Mouse (Mus musculus): ENCODE measurements around the gene Txnip. TPM values are rescaled to one million over a fixed set of nuclear protein-coding genes. Genes with fewer than 3 reads are reported as not detected.

The Txnip gene
- total RNA-seq, 1 experiment: 128 TPM

DNA sequence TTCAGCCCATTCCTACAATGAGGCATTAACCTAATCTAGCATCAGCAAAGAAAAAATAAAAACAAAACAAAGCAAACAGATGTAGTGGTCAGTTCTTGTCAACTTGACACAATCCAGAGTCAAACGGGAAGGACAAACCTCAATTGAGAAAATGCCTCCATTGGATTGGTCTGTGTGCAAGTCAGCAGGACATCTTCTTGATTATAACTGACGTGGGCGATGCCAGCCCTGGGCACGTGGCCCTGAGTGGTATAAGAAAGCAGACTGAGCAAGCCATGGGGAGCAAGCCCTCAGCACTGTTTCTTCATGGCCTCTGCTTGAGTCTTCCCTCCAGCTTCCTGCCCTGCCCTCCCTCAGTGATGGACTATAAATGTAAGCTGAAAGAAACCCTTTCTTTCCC lies 10.9 kb upstream of the Txnip start:
- H3K36me3 ChIP-seq (ENCODE audit: control insufficient read depth, insufficient read depth, low read length, poor library complexity, severe bottlenecking): no peaks in the 10 kb centered on the region
- TF ChIP-seq ZNF384 (IDR thresholded peaks at IDR 0.05; ENCODE audit: low read depth, low read length) (no peak), ZC3H11A (IDR thresholded peaks at IDR 0.05; ENCODE audit: borderline replicate concordance, low read depth, low read length) (no peak), HCFC1 (IDR thresholded peaks at IDR 0.05; ENCODE audit: borderline replicate concordance, insufficient read depth, low read length) (no peak), MAFK (IDR thresholded peaks at IDR 0.05; ENCODE audit: insufficient read depth, low read depth, low read length) (no peak), CHD2 (IDR thresholded peaks at IDR 0.05; ENCODE audit: low read depth, low read length) (no peak)
- no peak overlapping the region for H3K4me3 ChIP-seq (ENCODE audit: insufficient read depth in 1 of 2, low read depth in 1 of 2, low read length in 2 of 2, poor library complexity in 1 of 2, severe bottlenecking in 1 of 2)
- no peaks in the 10 kb centered on the region for H3K9me3 ChIP-seq (ENCODE audit: control insufficient read depth, insufficient read depth, low read depth, low read length)
- no peak for DNase-seq (ENCODE audit: low read depth, low spot score)
- H3K27ac ChIP-seq (ENCODE audit: insufficient read depth, low read depth, low read length, poor library complexity, severe bottlenecking): no peak overlapping the region
- in situ Hi-C loops (cut with MboI; ENCODE audit: low sequenced_read_pairs in 2 of 2, unreplicated experiment in 2 of 2): loop anchor here (5.0 to 10.0 kb wide), 2 partner anchors 88 to 95 kb away; partner anchors contain the start of genes Gm42957 (in 1 of the 2) and Pex11b (in 1 of the 2)
- H3K4me1 ChIP-seq (ENCODE audit: control insufficient read depth in 2 of 2, insufficient read depth in 2 of 2, low read length in 2 of 2, poor library complexity in 1 of 2): peaks cover under 1 to 7% of the 10 kb centered on the region in 2 experiments; a peak in 3 of 4 replicates
- no peak overlapping the region for H3K9ac ChIP-seq (ENCODE audit: insufficient read depth, low read depth, low read length, poor library complexity, severe bottlenecking)

DNA sequence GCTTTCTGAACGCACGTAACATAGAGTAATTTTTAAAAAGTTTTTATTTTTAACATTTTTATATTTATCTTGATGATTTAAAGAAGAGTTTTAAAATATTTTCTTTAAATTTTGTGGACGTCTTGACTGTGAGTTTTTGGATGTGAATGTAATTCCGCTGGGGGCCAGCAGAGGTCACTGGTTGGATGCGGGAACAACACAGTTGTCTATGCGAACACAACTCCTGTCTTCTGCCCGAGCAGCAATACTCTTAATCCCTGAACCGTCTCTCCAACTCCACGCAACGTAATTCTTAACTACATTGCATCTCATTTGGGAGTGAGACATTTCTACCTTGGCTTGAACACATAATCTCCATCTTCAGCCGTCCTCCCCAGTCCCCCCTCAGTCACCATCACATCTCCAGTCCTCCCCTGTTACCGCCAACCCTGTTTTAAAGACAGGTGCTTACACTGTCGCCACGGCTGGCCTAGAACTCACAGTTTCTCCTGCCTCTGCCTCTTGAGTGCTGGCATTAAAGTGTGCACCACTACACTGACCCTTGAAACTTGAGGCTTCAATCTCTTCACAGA lies 10.3 kb upstream of the Txnip start:
- no peak for DNase-seq (ENCODE audit: low read depth, low spot score)
- in situ Hi-C loops (cut with MboI; ENCODE audit: low sequenced_read_pairs in 2 of 2, unreplicated experiment in 2 of 2): loop anchor here (5.0 to 10.0 kb wide), 2 partner anchors 87 to 95 kb away; partner anchors contain the start of genes Gm42957 (in 1 of the 2) and Pex11b (in 1 of the 2)
- H3K36me3 ChIP-seq (ENCODE audit: control insufficient read depth, insufficient read depth, low read length, poor library complexity, severe bottlenecking): no peaks in the 10 kb centered on the region
- H3K27ac ChIP-seq (ENCODE audit: insufficient read depth, low read depth, low read length, poor library complexity, severe bottlenecking): no peak overlapping the region
- H3K9ac ChIP-seq (ENCODE audit: insufficient read depth, low read depth, low read length, poor library complexity, severe bottlenecking): no peak overlapping the region
- no peak overlapping the region for H3K4me3 ChIP-seq (ENCODE audit: insufficient read depth in 1 of 2, low read depth in 1 of 2, low read length in 2 of 2, poor library complexity in 1 of 2, severe bottlenecking in 1 of 2)
- TF ChIP-seq MAFK (IDR thresholded peaks at IDR 0.05; ENCODE audit: insufficient read depth, low read depth, low read length) (no peak), ZNF384 (IDR thresholded peaks at IDR 0.05; ENCODE audit: low read depth, low read length) (no peak), ZC3H11A (IDR thresholded peaks at IDR 0.05; ENCODE audit: borderline replicate concordance, low read depth, low read length) (peak; percentile 74; the same call in 1 of the 2 replicates)
- H3K4me1 ChIP-seq (ENCODE audit: control insufficient read depth in 2 of 2, insufficient read depth in 2 of 2, low read length in 2 of 2, poor library complexity in 1 of 2): peaks cover 2 to 8% of the 10 kb centered on the region in 2 experiments; a peak in 3 of 4 replicates
- no peaks in the 10 kb centered on the region for H3K9me3 ChIP-seq (ENCODE audit: control insufficient read depth, insufficient read depth, low read depth, low read length)

DNA sequence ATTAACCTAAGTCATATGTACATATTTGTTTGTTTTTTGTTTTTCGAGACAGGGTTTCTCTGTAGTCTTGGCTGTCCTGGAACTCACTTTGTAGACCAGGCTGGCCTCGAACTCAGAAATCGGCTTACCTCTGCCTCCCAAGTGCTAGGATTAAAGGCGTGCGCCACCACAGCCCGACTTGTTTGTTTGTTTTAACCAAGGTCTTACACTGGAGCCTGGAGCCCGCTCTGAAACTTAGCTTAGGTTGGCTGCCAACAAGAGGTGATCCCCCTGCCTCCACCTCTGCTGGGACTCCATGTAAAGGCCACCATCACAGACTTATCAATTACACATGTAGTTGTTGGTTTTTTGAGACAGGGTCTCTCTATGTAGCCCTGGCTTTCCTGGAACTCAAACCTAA lies 8.9 kb upstream of the Txnip start:
- Histone ChIP-seq H3K27ac (ENCODE audit: insufficient read depth, low read depth, low read length, poor library complexity, severe bottlenecking) (no peak overlapping the region), H3K9ac (ENCODE audit: insufficient read depth, low read depth, low read length, poor library complexity, severe bottlenecking) (no peak overlapping the region), H3K4me3 (ENCODE audit: insufficient read depth in 1 of 2, low read depth in 1 of 2, low read length in 2 of 2, poor library complexity in 1 of 2, severe bottlenecking in 1 of 2) (no peak overlapping the region), H3K36me3 (ENCODE audit: control insufficient read depth, insufficient read depth, low read length, poor library complexity, severe bottlenecking) (no peaks in the 10 kb centered on the region), H3K4me1 (ENCODE audit: control insufficient read depth in 2 of 2, insufficient read depth in 2 of 2, low read length in 2 of 2, poor library complexity in 1 of 2) (peaks cover 2 to 8% of the 10 kb centered on the region in 2 experiments; a peak in 3 of 4 replicates), H3K9me3 (ENCODE audit: control insufficient read depth, insufficient read depth, low read depth, low read length) (no peaks in the 10 kb centered on the region)
- in situ Hi-C loops (cut with MboI; ENCODE audit: low sequenced_read_pairs in 2 of 2, unreplicated experiment in 2 of 2): loop anchor here (5.0 to 10.0 kb wide), 2 partner anchors 86 to 93 kb away; partner anchors contain the start of genes Gm42957 (in 1 of the 2) and Pex11b (in 1 of the 2)
- TF ChIP-seq MAFK (IDR thresholded peaks at IDR 0.05; ENCODE audit: insufficient read depth, low read depth, low read length): no peak
- TF ChIP-seq ZNF384 (IDR thresholded peaks at IDR 0.05; ENCODE audit: low read depth, low read length): no peak
- no peak for TF ChIP-seq ZC3H11A (IDR thresholded peaks at IDR 0.05; ENCODE audit: borderline replicate concordance, low read depth, low read length)
- TF ChIP-seq CHD2 (IDR thresholded peaks at IDR 0.05; ENCODE audit: low read depth, low read length): no peak
- TF ChIP-seq HCFC1 (IDR thresholded peaks at IDR 0.05; ENCODE audit: borderline replicate concordance, insufficient read depth, low read length): no peak
- DNase-seq (ENCODE audit: low read depth, low spot score): no peak

DNA sequence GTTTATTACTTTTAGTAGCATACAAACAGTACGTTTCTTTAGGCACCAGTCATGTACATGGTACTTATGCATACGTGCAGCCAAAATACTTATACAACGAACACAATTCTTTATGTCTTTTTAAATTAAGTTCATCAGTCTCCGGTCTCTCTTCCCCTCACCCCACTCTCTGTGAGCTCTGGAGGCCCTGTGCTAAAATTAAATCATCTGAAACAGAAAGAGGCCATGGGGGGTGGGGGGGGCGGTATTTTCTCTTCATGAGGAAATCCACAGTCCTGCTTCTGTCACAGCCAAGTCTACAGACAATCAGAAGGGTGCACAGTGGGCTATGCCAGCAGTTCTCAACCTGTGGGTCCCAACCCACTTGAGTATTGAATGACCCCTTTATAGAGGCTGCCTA lies 8.4 kb upstream of the Txnip start:
- H3K36me3 ChIP-seq (ENCODE audit: control insufficient read depth, insufficient read depth, low read length, poor library complexity, severe bottlenecking): no peaks in the 10 kb centered on the region
- DNase-seq (ENCODE audit: low read depth, low spot score): no peak
- no peak overlapping the region for H3K9ac ChIP-seq (ENCODE audit: insufficient read depth, low read depth, low read length, poor library complexity, severe bottlenecking)
- in situ Hi-C loops (cut with MboI; ENCODE audit: low sequenced_read_pairs in 2 of 2, unreplicated experiment in 2 of 2): loop anchor here (5.0 to 10.0 kb wide), 2 partner anchors 85 to 93 kb away; partner anchors contain the start of genes Gm42957 (in 1 of the 2) and Pex11b (in 1 of the 2)
- no peak overlapping the region for H3K4me3 ChIP-seq (ENCODE audit: insufficient read depth in 1 of 2, low read depth in 1 of 2, low read length in 2 of 2, poor library complexity in 1 of 2, severe bottlenecking in 1 of 2)
- TF ChIP-seq MAFK (IDR thresholded peaks at IDR 0.05; ENCODE audit: insufficient read depth, low read depth, low read length) (no peak), CHD2 (IDR thresholded peaks at IDR 0.05; ENCODE audit: low read depth, low read length) (no peak), ZNF384 (IDR thresholded peaks at IDR 0.05; ENCODE audit: low read depth, low read length) (no peak), HCFC1 (IDR thresholded peaks at IDR 0.05; ENCODE audit: borderline replicate concordance, insufficient read depth, low read length) (no peak)
- peaks cover 2 to 10% of the 10 kb centered on the region in 2 experiments; a peak in 3 of 4 replicates for H3K4me1 ChIP-seq (ENCODE audit: control insufficient read depth in 2 of 2, insufficient read depth in 2 of 2, low read length in 2 of 2, poor library complexity in 1 of 2)
- H3K9me3 ChIP-seq (ENCODE audit: control insufficient read depth, insufficient read depth, low read depth, low read length): no peaks in the 10 kb centered on the region
- no peak overlapping the region for H3K27ac ChIP-seq (ENCODE audit: insufficient read depth, low read depth, low read length, poor library complexity, severe bottlenecking)

Data from ES-E14 (cell line).